Mouse (Mus musculus) midbrain, embryonic 15.5 days (tissue): ENCODE data around the gene Pdha1. TPM values are rescaled to one million over a fixed set of nuclear protein-coding genes. Genes with fewer than 3 reads are reported as not detected.

Experiments used
- ATAC-seq: fragments of 200-750 bp; cut with Nextera tagmentation; replicated peaks from 2 replicates; pipeline ENCODE4 v1.8.0; 2017; ENCODE audit warnings: moderate TSS enrichment
- H3K27ac ChIP-seq: fragments of 300-500 bp; sonication (generic); 2 replicates; pipeline ENCODE4 v1.5.1; 2015; ENCODE audit warnings: mild to moderate bottlenecking, inconsistent platforms
- H3K27me3 ChIP-seq: fragments of 300-500 bp; sonication (generic); replicated peaks from 2 replicates; pipeline ENCODE4 v1.6.1; 2015; ENCODE audit warnings: inconsistent platforms
- H3K36me3 ChIP-seq: fragments of 300-500 bp; sonication (generic); replicated peaks from 2 replicates; pipeline ENCODE4 v1.6.1; 2015; ENCODE audit warnings: inconsistent platforms
- H3K4me1 ChIP-seq: fragments of 300-500 bp; sonication (generic); 2 replicates; pipeline ENCODE4 v1.6.1; 2015; ENCODE audit warnings: inconsistent platforms
- H3K4me2 ChIP-seq: fragments of 300-500 bp; sonication (generic); 2 replicates; pipeline ENCODE4 v1.6.1; 2015; ENCODE audit warnings: inconsistent platforms, mild to moderate bottlenecking, moderate library complexity
- H3K4me3 ChIP-seq: fragments of 300-500 bp; sonication (generic); 2 replicates; pipeline ENCODE4 v1.5.1; 2015; ENCODE audit warnings: mild to moderate bottlenecking, inconsistent platforms
- H3K9ac ChIP-seq: fragments of 300-500 bp; sonication (generic); 2 replicates; pipeline ENCODE4 v1.6.1; 2015; ENCODE audit warnings: mild to moderate bottlenecking, inconsistent platforms
- H3K9me3 ChIP-seq: fragments of 300-500 bp; sonication (generic); 2 replicates; pipeline ENCODE4 v1.6.1; 2016; ENCODE audit warnings: inconsistent platforms
- WGBS: fragments of 180-500 bp; shearing (Covaris S2); methylation state at CpG from one replicate; pipeline ENCODE4 v1.1.7; 2015; ENCODE audit warnings: mixed read lengths; 5-methylcytosine and 5-hydroxymethylcytosine counted together
- polyA plus RNA-seq: library from polyadenylated mRNA; unstranded; fragments of >200 nt; fragmentation: Nextera tagmentation; extraction: Ambion mirVana; gene quantifications from 2 replicates; pipeline ENCODE4 v1.2.1, GENCODE M21; 2015

The Pdha1 gene
- polyA plus RNA-seq, 1 experiment from 2014 or later = 128 TPM

- Histone ChIP-seq H3K36me3 (no peaks in the 10 kb centered on the region), H3K27me3 (no peaks in the 10 kb centered on the region), H3K4me3 (no peak overlapping the region; the same call in 1 of the 2 replicates), H3K4me1 (peaks cover 8% of the 10 kb centered on the region; the same call in 1 of the 2 replicates), H3K27ac (no peak overlapping the region), H3K4me2 (peak overlapping the region; percentile 66), H3K9me3 (no peaks in the 10 kb centered on the region), H3K9ac (no peak overlapping the region)
- ATAC-seq = no peak
- 31% methylated on average over 6 of the region's 6 CpGs for WGBS
Measured at GRCm38 (mm10) chrX:160135719-160136118, 2.5 kb downstream of the Pdha1 start.

DNA sequence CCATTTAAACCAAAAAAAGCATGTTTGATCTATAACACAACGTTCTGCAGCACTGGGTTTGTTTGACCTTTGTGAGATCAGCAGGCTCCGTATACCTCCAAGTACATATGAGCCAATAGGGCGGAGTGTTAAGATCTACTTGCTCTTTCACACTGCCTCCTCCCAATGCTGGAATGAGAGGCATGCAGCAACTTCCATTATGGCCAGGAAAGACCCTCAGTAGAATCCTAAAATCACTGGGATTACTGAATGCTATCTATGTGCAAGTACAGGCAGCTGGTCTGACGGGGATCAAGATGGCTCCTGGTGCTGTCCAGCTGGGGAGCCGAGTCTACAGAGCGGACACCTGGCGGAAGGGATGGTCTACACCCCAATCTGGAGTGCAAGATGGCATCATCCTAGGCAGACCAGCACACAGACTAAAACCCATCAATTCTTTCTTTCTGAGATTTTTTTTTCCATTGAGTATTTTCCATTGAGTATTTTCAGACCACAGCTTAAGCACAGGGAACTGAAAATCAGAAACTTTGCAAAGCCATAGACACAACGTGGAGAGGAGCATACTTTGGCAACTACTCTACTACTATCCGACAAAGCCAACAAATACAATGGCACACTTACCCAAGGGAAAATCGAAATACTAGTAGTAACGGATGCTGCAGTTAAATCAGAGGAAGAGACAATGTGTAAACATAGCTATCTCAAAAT is 3.9 kb downstream of the Pdha1 start:
- Histone ChIP-seq H3K27me3 (no peaks in the 10 kb centered on the region), H3K4me3 (no peak overlapping the region), H3K36me3 (no peaks in the 10 kb centered on the region), H3K27ac (no peak overlapping the region), H3K4me2 (no peak overlapping the region), H3K9me3 (no peaks in the 10 kb centered on the region), H3K9ac (no peak overlapping the region), H3K4me1 (peaks cover 8% of the 10 kb centered on the region; the same call in 1 of the 2 replicates)
- no peak for ATAC-seq
- WGBS = 87% methylated on average over 11 of the region's 11 CpGs

DNA sequence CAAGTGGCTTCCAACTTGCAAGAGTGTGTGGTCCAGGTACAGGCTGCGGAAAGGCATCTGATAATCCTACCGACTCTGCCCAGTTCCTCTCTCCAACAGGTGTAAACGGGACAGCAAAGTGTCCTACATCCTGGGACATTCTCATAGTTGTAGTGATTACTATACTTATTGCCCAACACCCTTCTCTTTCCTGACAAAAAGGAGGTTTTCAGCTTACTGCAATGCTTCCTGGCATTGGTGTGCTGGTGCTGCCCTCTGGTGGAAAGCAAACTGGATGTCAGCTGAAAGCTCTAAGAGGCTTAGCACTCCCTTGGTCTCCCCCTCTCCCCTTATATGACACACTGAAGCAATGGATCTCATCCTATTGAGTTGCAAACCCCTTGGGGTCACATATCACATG is 21.6 kb downstream of the Pdha1 start:
- H3K9ac ChIP-seq = no peak overlapping the region

DNA sequence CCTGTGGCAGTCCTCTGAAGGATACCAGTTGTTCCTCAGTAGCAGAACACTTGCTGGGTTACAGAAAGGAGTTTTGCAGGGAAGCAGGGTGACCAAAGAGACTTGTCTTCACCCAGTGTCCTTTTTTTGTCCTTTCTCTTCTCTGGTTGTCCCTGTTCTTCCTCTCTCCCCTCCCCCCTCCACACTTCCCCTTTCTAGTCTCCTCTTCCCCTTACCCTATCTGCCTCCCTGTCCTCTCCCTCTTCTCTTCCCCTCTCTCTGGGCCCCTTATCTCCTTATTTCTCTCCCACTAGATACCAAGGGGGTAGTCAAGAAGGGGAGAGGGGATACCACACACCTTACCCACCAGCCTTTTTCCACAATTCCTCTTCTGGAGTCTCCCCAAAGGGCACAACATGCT is 22.1 kb downstream of the Pdha1 start:
- Histone ChIP-seq H3K9ac (no peak overlapping the region), H3K4me2 (no peak overlapping the region), H3K36me3 (no peaks in the 10 kb centered on the region), H3K4me1 (no peaks in the 10 kb centered on the region), H3K4me3 (no peak overlapping the region), H3K9me3 (no peaks in the 10 kb centered on the region), H3K27me3 (no peaks in the 10 kb centered on the region), H3K27ac (no peak overlapping the region)
- ATAC-seq = no peak

More for the DNA sequence above, 21.6 kb downstream of the Pdha1 start:
- 78% methylated on average over 3 of the region's 3 CpGs for WGBS
- Histone ChIP-seq H3K27me3 (no peaks in the 10 kb centered on the region), H3K4me2 (no peak overlapping the region), H3K9me3 (no peaks in the 10 kb centered on the region), H3K4me1 (no peaks in the 10 kb centered on the region), H3K4me3 (no peak overlapping the region), H3K27ac (no peak overlapping the region), H3K36me3 (no peaks in the 10 kb centered on the region)
- ATAC-seq = peak; percentile 84

- Histone ChIP-seq H3K9ac (no peak overlapping the region), H3K9me3 (no peaks in the 10 kb centered on the region), H3K4me2 (no peak overlapping the region), H3K27me3 (no peaks in the 10 kb centered on the region), H3K36me3 (no peaks in the 10 kb centered on the region), H3K4me1 (no peaks in the 10 kb centered on the region), H3K27ac (no peak overlapping the region), H3K4me3 (no peak overlapping the region)
- WGBS = 96% methylated on average over 1 of the region's 1 CpGs
- no peak for ATAC-seq
Measured at GRCm38 (mm10) chrX:160113777-160114176, 24.4 kb downstream of the Pdha1 start.

GRCm38 (mm10) chrX:160107817-160108216 is 30.4 kb downstream of the Pdha1 start:
- no peak overlapping the region for H3K27ac ChIP-seq
- H3K9me3 ChIP-seq = no peaks in the 10 kb centered on the region
- H3K4me3 ChIP-seq = no peak overlapping the region
- no peaks in the 10 kb centered on the region for H3K27me3 ChIP-seq
- WGBS = 74% methylated on average over 4 of the region's 4 CpGs
- H3K4me1 ChIP-seq = no peaks in the 10 kb centered on the region
- H3K9ac ChIP-seq = no peak overlapping the region
- H3K36me3 ChIP-seq = no peaks in the 10 kb centered on the region
- no peak overlapping the region for H3K4me2 ChIP-seq
- ATAC-seq = no peak

DNA sequence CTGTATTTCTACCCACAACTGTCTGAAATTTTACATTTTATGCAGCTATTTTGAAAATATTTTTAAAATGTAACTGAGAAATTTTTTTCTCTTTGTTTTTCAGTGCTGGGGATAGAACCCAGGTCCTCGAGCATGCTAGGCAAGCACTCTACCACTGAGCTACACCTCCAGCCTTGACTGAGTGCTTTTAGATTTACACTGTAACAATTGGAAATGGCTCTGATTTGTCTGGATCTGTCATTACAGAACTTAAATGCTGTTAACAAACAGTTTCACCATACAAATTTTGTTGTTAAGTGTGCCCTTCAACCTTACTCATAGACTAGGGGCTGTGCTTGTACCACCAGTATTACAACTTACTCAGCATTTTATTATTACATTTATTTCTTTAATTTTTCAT is 46.2 kb downstream of the Pdha1 start:
- WGBS = 71% methylated on average over 1 of the region's 1 CpGs
- no peak overlapping the region for H3K27ac ChIP-seq
- no peak overlapping the region for H3K4me3 ChIP-seq
- no peaks in the 10 kb centered on the region for H3K36me3 ChIP-seq
- no peak overlapping the region for H3K9ac ChIP-seq
- no peak for ATAC-seq
- no peaks in the 10 kb centered on the region for H3K4me1 ChIP-seq
- H3K9me3 ChIP-seq = no peaks in the 10 kb centered on the region
- no peak overlapping the region for H3K4me2 ChIP-seq
- H3K27me3 ChIP-seq = no peaks in the 10 kb centered on the region

Other genes with a start within 250 kb of the Pdha1 start
- 0.15 and 0.19 TPM in 2 replicates for gene Map3k15, start 150.0 kb downstream of the Pdha1 start, polyA plus RNA-seq